Mouse (Mus musculus) hindbrain, postnatal 0 days (tissue): ENCODE data around the gene Vps13c. TPM values are rescaled to one million over a fixed set of nuclear protein-coding genes. Genes with fewer than 3 reads are reported as not detected.

Experiments used
- ATAC-seq: fragments of 200-750 bp; cut with Nextera tagmentation; 2 replicates; pipeline ENCODE4 v1.8.0; 2017; ENCODE audit warnings: mild to moderate bottlenecking, moderate TSS enrichment, moderate library complexity
- DNase-seq: peaks from one replicate; pipeline ENCODE4 v3.0.0-alpha.2; 2015; ENCODE audit warnings: low spot score
- H3K27ac ChIP-seq: fragments of 300-500 bp; sonication (generic); 2 replicates; pipeline ENCODE4 v1.5.1; 2014; ENCODE audit warnings: mild to moderate bottlenecking
- H3K27me3 ChIP-seq: fragments of 300-500 bp; sonication (generic); 2 replicates; pipeline ENCODE4 v1.6.1; 2014; ENCODE audit warnings: low read length, mixed read lengths; ENCODE audit not compliant: insufficient read depth
- H3K36me3 ChIP-seq: fragments of 300-500 bp; sonication (generic); 2 replicates; pipeline ENCODE4 v1.6.1; 2014; ENCODE audit warnings: low read length, mixed read lengths; ENCODE audit not compliant: insufficient read depth
- H3K4me1 ChIP-seq: fragments of 300-500 bp; sonication (generic); 2 replicates; pipeline ENCODE4 v1.6.1; 2014; ENCODE audit warnings: antibody characterized with exemption, low read length, mixed read lengths; ENCODE audit not compliant: insufficient read depth
- H3K4me2 ChIP-seq: fragments of 300-500 bp; sonication (generic); 2 replicates; pipeline ENCODE4 v1.6.1; 2014; ENCODE audit warnings: low read depth, mild to moderate bottlenecking, low read length, moderate library complexity, mixed read lengths
- H3K4me3 ChIP-seq: fragments of 300-500 bp; sonication (generic); 2 replicates; pipeline ENCODE4 v1.5.1; 2014; ENCODE audit warnings: low read length
- H3K9ac ChIP-seq: fragments of 300-500 bp; sonication (generic); replicated peaks from 2 replicates; pipeline ENCODE4 v1.6.1; 2014; ENCODE audit warnings: mild to moderate bottlenecking, low read length, moderate library complexity, mixed read lengths
- H3K9me3 ChIP-seq: fragments of 300-500 bp; sonication (generic); 2 replicates; pipeline ENCODE4 v1.6.1; 2016; ENCODE audit warnings: low read length, mixed read lengths
- CTCF ChIP-seq: IDR thresholded peaks from 2 replicates; pipeline ENCODE4 v1.5.1; 2016; ENCODE audit warnings: antibody characterized with exemption, control low read depth, low read depth
- WGBS: fragments of 180-500 bp; shearing (Covaris S2); extraction: QIAGEN DNeasy Blood & Tissue Kit; methylation state at CpG from one replicate; pipeline ENCODE4 v1.1.7; 2014; 5-methylcytosine and 5-hydroxymethylcytosine counted together
- polyA plus RNA-seq: library from polyadenylated mRNA; unstranded; fragments of >200 nt; fragmentation: Nextera tagmentation; extraction: Ambion mirVana; gene quantifications from 2 replicates; pipeline ENCODE4 v1.2.1, GENCODE M21; 2015
- total RNA-seq: library from RNA; depleted of rRNA; stranded (reverse); fragments of >200 nt; gene quantifications from 2 replicates; pipeline ENCODE4 v1.2.3, GENCODE M21; 2014

Vps13c gene
- total and polyA plus RNA-seq, 2 experiments from 2014 or later, result 7.5 to 25.8 TPM

DNA sequence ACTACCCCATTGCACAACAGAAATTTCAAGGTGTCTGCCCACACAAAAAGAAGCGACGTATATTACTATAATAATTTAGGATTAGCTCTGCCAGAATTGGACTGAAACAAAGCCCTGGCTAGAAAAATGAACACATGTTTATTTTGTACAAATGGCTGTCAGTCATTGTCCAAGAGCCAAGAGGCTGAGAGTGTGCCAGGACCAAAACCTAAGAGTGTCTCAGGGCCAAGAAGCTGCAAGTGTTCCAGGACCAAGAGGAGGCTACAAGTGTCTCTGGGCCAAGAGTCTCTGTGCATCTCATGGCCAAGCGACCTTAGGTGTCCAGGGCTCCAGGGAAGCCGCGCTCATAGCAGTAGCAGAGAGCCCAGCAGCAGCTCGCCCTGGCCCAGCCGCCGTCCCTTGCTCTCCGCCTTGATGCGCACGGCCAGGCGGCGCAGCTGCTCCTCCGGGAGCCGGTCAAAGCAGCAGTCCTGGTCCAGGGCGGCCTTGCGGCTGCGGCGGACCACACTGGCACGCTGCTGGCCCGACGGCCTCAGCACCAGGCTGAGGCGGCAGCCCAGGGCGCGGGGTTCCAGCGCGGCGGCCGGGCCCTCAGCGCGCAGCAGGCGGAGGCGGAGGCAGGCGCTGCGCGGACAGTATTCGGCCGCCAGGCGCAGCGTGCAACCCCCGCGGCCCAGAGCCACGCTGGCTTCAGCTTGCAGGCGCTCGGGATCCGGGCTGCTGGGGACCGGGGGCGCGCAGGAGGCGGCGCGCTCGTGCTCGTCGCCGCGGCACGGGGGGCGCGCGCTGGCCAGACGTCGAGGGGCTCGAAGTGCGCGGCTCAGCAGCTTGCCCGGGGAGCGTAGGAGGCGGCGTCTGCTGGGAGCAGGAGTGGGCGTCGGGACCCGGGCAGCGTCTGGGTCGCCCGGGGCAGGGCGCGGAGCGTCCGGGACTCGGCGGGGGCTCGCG is 9.5 kb upstream of the Vps13c start:
- no peaks in the 10 kb centered on the region for H3K9me3 ChIP-seq
- H3K36me3 ChIP-seq, result no peaks in the 10 kb centered on the region
- peak overlapping the region; percentile 64 for H3K4me2 ChIP-seq
- ATAC-seq (peak; percentile 77), DNase-seq (peak; percentile 70)
- no peak for TF ChIP-seq CTCF
- peak overlapping the region; percentile 47; the same call in 1 of the 2 replicates for H3K9ac ChIP-seq
- peak overlapping the region; percentile 51 for H3K4me3 ChIP-seq
- 3% methylated on average over 60 of the region's 84 CpGs for WGBS
- peaks cover 4% of the 10 kb centered on the region for H3K27me3 ChIP-seq
- no peaks in the 10 kb centered on the region for H3K4me1 ChIP-seq
- no peak overlapping the region for H3K27ac ChIP-seq

DNA sequence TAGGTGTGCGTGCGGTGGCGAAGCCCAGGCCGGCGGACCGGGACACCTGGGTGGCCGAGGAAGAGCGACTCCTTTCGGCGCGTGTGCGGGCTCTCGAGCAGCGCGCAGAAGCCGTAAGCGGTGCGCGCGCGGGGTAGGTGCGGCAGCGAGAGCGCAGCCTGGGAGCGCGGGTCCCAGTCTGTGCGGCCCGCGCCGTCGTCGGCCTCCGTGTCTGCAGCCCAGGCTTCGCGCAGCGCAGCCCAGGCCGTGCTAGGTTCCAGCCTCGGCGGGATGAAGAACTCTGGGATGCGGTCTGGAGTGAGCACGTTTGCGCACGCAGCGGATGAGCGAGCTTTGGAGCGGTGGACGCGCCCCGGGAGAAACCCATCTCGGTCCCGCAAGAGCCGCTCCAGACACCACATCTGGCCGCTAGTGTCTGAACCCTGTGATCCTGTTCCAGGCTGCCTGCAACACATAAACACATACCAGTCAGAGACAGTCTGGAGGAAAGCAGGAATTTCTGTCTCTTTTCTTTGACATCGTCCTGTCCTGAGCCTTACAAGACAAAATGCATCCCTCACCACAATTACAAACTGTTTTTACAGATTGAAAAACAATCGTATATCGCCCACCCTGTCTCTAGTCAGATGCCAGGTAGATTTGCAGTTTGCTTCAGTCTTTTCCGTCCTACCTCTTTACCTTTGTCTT is 8.7 kb upstream of the Vps13c start:
- WGBS, result 1% methylated on average over 55 of the region's 57 CpGs
- Histone ChIP-seq H3K27ac (no peak overlapping the region), H3K9ac (peak overlapping the region; percentile 47; the same call in 1 of the 2 replicates), H3K4me2 (peak overlapping the region; percentile 64), H3K27me3 (peaks cover 4% of the 10 kb centered on the region), H3K4me3 (peak overlapping the region; percentile 51), H3K9me3 (no peaks in the 10 kb centered on the region), H3K36me3 (no peaks in the 10 kb centered on the region), H3K4me1 (no peaks in the 10 kb centered on the region)
- DNase-seq, result peak; percentile 62
- TF ChIP-seq CTCF, result no peak
- ATAC-seq, result peak; percentile 68

DNA sequence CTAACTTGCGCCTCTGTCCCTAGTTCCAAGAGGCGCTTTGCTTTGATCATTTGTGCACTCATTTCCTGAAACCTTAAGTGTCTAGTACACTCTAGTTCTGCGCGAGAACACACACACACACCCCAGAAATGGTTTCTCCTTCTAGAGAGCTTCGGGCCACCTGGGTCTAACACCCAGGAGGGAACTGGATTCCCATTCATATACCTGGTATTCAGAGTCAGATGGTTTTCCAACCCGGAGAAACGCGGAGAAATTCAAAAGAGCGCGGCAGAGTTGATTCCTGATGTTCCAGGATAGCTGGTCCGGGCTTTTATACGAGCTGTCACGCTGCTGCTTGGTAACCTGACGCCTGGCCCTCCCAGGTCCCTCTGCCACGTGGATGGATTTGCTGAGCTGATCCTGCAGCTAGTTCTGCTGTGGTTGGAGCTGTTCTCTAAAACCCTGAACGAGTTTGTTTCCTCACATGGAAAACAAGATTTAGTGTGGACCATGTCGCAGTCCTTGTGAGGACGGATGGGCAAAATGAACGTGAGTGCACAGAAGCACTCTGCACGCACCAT is 8.1 kb upstream of the Vps13c start, which contains the start of gene C2cd4a:
Gene C2cd4a, minus strand, starts transcription at position 285 of the 560 bp plus-strand sequence.
- no peaks in the 10 kb centered on the region for H3K9me3 ChIP-seq
- H3K4me2 ChIP-seq, result peak within 1 kb of the TSS; percentile 64
- H3K4me1 ChIP-seq, result no peaks in the 10 kb centered on the region
- H3K27ac ChIP-seq, result no peak within 1 kb of the TSS
- peaks cover 4% of the 10 kb centered on the region for H3K27me3 ChIP-seq
- TF ChIP-seq CTCF, result no peak
- no peak for ATAC-seq
- peak within 1 kb of the TSS; percentile 51 for H3K4me3 ChIP-seq
- 4% methylated on average over 20 of the region's 20 CpGs for WGBS
- peak within 1 kb of the TSS; percentile 47; the same call in 1 of the 2 replicates for H3K9ac ChIP-seq
- peak; percentile 35 for DNase-seq
- H3K36me3 ChIP-seq, result no peaks in the 10 kb centered on the region

DNA sequence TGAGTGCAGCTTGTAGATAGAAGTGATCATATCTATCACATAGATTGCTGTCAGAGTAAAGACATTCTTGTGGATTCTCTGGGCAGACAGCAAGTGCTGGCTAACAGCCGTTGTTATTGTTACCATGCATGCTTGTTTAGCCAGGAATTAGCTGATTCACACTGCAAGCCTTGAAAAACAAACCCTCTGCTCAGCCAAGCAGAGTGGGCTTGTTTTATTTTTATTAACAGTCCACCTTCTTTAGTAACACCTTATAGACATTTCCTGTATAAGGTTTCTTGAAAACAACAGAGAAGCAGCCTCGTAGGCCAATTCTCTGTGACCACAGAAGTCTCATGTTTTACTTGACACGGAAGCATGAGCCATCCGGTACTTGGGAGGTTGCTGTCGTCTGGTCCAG is 5.7 kb upstream of the Vps13c start:
- no peaks in the 10 kb centered on the region for H3K36me3 ChIP-seq
- H3K4me3 ChIP-seq, result no peak overlapping the region
- H3K4me2 ChIP-seq, result no peak overlapping the region
- no peaks in the 10 kb centered on the region for H3K4me1 ChIP-seq
- no peaks in the 10 kb centered on the region for H3K9me3 ChIP-seq
- TF ChIP-seq CTCF, result no peak
- no peak for DNase-seq
- H3K27ac ChIP-seq, result no peak overlapping the region
- 84% methylated on average over 5 of the region's 5 CpGs for WGBS
- H3K27me3 ChIP-seq, result no peaks in the 10 kb centered on the region; the same call in 1 of the 2 replicates
- no peak overlapping the region for H3K9ac ChIP-seq
- ATAC-seq, result no peak

DNA sequence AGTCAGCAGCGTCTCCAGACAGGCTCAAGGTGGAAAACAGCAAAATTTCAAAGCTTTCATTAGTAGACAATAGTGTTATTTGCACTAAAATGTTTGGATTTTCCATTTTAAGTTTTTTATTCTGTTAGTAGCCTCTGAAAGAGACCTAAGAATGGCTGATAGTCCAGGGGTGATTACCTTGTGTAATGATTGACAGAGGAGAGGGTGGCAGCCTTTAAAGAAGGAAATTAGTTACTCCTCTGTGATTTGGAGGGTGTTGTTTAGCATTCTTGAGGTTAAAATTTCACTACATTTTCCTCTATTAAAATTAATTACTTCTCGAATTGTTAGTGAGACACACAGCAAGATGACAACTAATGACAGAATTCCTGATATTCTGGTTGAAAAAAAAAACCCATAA is 2.9 kb upstream of the Vps13c start:
- 0 out of 2 replicates have a peak, but pooled peaks cover 3% of the 10 kb centered on the region for H3K4me1 ChIP-seq
- WGBS, result 84% methylated on average over 2 of the region's 2 CpGs

DNA sequence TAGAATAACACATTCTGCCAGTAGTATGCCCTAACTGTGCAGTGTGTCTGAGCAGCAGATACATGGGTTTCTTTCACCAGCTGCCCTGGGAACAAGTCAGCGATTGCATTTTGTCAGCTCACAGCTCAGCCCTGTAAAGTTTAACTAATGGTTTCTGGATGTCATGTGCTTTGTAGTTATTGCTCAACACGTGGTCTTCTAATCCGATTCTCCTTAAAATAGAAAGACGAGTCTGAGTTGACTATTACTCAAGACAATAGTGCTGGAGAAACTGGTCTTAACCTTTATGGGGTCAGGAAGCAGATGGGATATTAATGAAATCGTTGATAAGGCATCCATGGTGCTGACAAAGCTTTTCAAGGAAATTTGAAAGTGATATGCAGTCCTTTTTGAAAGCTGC is 2.6 kb downstream of the Vps13c start:
- Histone ChIP-seq H3K27ac (no peak overlapping the region), H3K36me3 (no peaks in the 10 kb centered on the region), H3K4me3 (no peak overlapping the region), H3K4me2 (no peak overlapping the region), H3K9ac (no peak overlapping the region), H3K4me1 (0 out of 2 replicates have a peak, but pooled peaks cover 3% of the 10 kb centered on the region), H3K27me3 (no peaks in the 10 kb centered on the region), H3K9me3 (no peaks in the 10 kb centered on the region)
- WGBS, result 72% methylated on average over 5 of the region's 5 CpGs
- ATAC-seq (no peak), DNase-seq (no peak)
- no peak for TF ChIP-seq CTCF

More for the DNA sequence above, 2.9 kb upstream of the Vps13c start:
- Histone ChIP-seq H3K27me3 (no peaks in the 10 kb centered on the region), H3K9ac (no peak overlapping the region), H3K27ac (no peak overlapping the region), H3K36me3 (no peaks in the 10 kb centered on the region), H3K4me2 (no peak overlapping the region), H3K9me3 (no peaks in the 10 kb centered on the region), H3K4me3 (no peak overlapping the region)
- no peak for TF ChIP-seq CTCF
- DNase-seq (no peak), ATAC-seq (no peak)
